Mouse (Mus musculus): Measurements from ENCODE around the gene Fancd2os. TPM values are rescaled to one million over a fixed set of nuclear protein-coding genes. Genes with fewer than 3 reads are reported as not detected.

Gene Fancd2os
- polyA plus RNA-seq, 1 experiment from 2014 or later, result 0.19 TPM

DNA sequence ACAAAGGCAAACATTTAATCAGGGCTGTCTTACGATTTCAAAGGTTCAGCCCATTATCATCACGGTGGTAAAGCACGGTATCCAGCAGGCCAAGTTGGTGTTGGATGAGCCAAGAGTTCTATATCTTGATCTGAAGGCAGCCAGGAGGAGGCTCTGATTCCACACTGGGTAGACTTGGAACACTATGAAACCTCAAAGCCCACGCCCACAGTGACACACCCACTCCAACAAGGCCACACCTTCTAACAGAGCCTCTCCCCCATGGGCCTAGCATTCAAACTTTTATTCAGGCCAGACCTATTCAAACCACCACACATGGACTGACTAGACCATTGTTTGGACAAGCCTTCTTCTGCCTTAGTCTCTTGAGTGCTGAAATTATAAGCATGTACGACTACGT is 2.3 kb upstream of the Fancd2os start:
- H3K4me1 ChIP-seq (ENCODE audit: control insufficient read depth, insufficient read depth, low read length), result no peaks in the 10 kb centered on the region
- no peak overlapping the region for H3K27ac ChIP-seq (replicated peaks; ENCODE audit: low read depth, low read length)
- H3K9ac ChIP-seq (ENCODE audit: low read length), result no peak overlapping the region
- H3K27me3 ChIP-seq (ENCODE audit: control insufficient read depth, insufficient read depth, low read length), result no peaks in the 10 kb centered on the region
- no peaks in the 10 kb centered on the region for H3K9me3 ChIP-seq (ENCODE audit: control insufficient read depth, low read length)
- no peak overlapping the region for H3K4me3 ChIP-seq (ENCODE audit: low read depth, low read length)
- ATAC-seq (ENCODE audit: insufficient number of reproducible peaks, low FRiP score, low TSS enrichment, low read depth) (no peak), DNase-seq (ENCODE audit: low spot score) (no peak)
- no peaks in the 10 kb centered on the region for H3K36me3 ChIP-seq (ENCODE audit: control insufficient read depth, insufficient read depth, low read length)
- 93% methylated on average over 6 of the region's 6 CpGs for WGBS
- no peak overlapping the region for H3K4me2 ChIP-seq (ENCODE audit: low read depth, severe bottlenecking)

DNA sequence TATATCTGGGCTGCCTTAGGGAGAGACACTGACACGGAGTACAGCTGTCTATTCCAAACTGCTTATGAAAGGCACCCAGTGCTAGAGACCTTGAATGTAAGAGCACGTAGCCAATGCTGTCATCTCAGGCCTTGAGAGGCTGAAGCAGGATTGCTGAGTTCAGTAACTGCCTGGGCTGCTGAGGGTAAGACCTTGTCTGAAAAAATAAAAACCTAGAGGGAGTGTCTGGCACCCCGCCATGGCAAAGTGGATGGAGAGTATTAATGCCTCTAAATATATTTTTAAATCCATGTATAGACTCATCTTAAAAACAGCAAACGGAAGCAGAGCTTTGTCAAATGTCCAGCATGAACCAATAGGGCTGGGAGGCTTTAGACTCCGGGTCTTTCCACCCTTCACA is 682 bp downstream of the Fancd2os start:
- Histone ChIP-seq H3K4me3 (ENCODE audit: low read depth, low read length) (no peak overlapping the region), H3K4me2 (ENCODE audit: low read depth, severe bottlenecking) (no peak overlapping the region), H3K36me3 (ENCODE audit: control insufficient read depth, insufficient read depth, low read length) (no peaks in the 10 kb centered on the region), H3K4me1 (ENCODE audit: control insufficient read depth, insufficient read depth, low read length) (no peaks in the 10 kb centered on the region), H3K27ac (replicated peaks; ENCODE audit: low read depth, low read length) (no peak overlapping the region), H3K27me3 (ENCODE audit: control insufficient read depth, insufficient read depth, low read length) (no peaks in the 10 kb centered on the region), H3K9me3 (ENCODE audit: control insufficient read depth, low read length) (no peaks in the 10 kb centered on the region), H3K9ac (ENCODE audit: low read length) (no peak overlapping the region; the same call in 1 of the 2 replicates)
- DNase-seq (ENCODE audit: low spot score), result no peak
- WGBS, result 84% methylated on average over 5 of the region's 5 CpGs
- no peak for ATAC-seq (ENCODE audit: insufficient number of reproducible peaks, low FRiP score, low TSS enrichment, low read depth)

DNA sequence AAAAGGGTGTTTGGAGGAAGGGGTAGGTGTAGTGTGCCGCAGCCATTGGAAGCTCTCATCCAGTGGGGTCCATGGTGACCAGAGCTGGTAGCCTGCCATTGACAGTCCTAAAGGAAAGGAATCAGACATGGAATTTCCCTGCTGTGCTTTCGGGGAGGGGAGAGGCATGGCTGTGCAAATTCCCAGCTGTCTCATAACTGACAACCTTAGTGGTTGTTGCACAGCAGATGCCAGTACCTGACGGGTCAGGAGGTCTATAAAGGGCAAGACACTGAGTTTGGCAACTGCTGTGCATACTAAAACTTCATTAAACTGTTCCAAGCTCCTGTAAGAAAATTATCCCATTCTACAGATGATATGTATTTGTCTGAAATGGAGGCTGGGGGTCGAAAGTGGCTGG is 2.6 kb downstream of the Fancd2os start:
- Histone ChIP-seq H3K27ac (replicated peaks; ENCODE audit: low read depth, low read length) (no peak overlapping the region), H3K4me3 (ENCODE audit: low read depth, low read length) (no peak overlapping the region), H3K27me3 (ENCODE audit: control insufficient read depth, insufficient read depth, low read length) (no peaks in the 10 kb centered on the region), H3K9me3 (ENCODE audit: control insufficient read depth, low read length) (no peaks in the 10 kb centered on the region), H3K36me3 (ENCODE audit: control insufficient read depth, insufficient read depth, low read length) (no peaks in the 10 kb centered on the region), H3K4me1 (ENCODE audit: control insufficient read depth, insufficient read depth, low read length) (no peaks in the 10 kb centered on the region), H3K9ac (ENCODE audit: low read length) (no peak overlapping the region), H3K4me2 (ENCODE audit: low read depth, severe bottlenecking) (no peak overlapping the region)
- DNase-seq (ENCODE audit: low spot score), result no peak
- 84% methylated on average over 4 of the region's 4 CpGs for WGBS
- no peak for ATAC-seq (ENCODE audit: insufficient number of reproducible peaks, low FRiP score, low TSS enrichment, low read depth)

DNA sequence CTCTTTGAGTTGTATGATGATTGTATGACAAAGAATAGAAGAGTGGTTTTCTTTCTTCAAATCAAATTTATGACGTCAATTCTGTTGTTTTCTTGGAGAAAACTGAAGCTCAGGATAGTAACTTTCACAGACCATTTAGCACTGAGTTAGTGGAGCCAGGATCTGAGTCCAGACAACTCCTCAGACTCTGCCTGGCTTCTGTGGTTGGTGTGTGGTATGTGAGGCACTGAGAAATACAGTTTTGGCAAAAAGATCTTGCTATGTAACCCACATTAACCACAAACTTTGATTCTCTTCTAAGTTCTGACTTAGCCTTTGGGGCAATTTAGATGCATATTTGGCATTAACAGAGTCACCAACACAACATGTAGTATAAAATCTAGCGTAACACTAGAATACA is 7.9 kb downstream of the Fancd2os start:
- Histone ChIP-seq H3K9ac (ENCODE audit: low read length) (no peak overlapping the region), H3K4me1 (ENCODE audit: control insufficient read depth, insufficient read depth, low read length) (no peaks in the 10 kb centered on the region), H3K27ac (replicated peaks; ENCODE audit: low read depth, low read length) (no peak overlapping the region), H3K36me3 (ENCODE audit: control insufficient read depth, insufficient read depth, low read length) (no peaks in the 10 kb centered on the region), H3K9me3 (ENCODE audit: control insufficient read depth, low read length) (no peaks in the 10 kb centered on the region), H3K4me2 (ENCODE audit: low read depth, severe bottlenecking) (no peak overlapping the region), H3K27me3 (ENCODE audit: control insufficient read depth, insufficient read depth, low read length) (no peaks in the 10 kb centered on the region), H3K4me3 (ENCODE audit: low read depth, low read length) (no peak overlapping the region)
- 90% methylated on average over 2 of the region's 2 CpGs for WGBS
- ATAC-seq (ENCODE audit: insufficient number of reproducible peaks, low FRiP score, low TSS enrichment, low read depth) (no peak), DNase-seq (ENCODE audit: low spot score) (no peak)

DNA sequence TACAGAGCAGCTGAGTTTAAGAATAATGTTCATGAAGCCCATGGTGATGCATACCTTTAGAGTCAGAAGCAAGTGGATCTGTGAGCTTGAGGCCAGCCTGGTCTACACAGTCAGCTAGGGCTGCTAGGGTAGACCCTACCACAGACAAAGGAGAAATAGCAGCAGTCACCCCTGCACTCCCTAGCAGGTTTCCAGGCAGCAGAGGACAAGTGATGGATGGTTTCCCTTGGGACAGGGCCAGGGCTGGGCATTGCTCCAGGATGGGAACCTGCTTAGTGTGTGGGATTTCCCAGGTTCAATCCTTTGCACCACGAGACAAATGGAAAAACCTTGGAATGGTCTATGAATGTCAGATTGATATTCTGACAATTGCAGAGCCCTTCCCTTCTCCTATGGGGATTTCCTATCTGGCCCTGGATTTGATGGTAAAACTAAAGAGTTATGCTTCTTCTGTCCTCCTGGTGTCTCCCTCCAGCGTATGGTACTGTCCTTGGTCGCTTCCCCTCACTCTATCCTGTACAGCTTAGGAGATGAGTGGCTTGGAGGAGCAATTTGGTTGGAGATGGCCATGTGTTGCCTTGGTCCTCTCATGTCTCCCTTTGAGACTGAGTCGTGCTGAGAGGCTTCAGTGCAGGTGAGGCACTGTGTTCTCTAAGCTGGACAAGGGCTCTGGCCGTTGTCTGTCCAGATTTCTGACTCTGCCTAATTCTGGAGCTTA is 13.9 kb downstream of the Fancd2os start:
- DNase-seq (ENCODE audit: low spot score) (no peak), ATAC-seq (ENCODE audit: insufficient number of reproducible peaks, low FRiP score, low TSS enrichment, low read depth) (no peak)
- Histone ChIP-seq H3K27ac (replicated peaks; ENCODE audit: low read depth, low read length) (no peak overlapping the region), H3K4me1 (ENCODE audit: control insufficient read depth, insufficient read depth, low read length) (no peaks in the 10 kb centered on the region), H3K9ac (ENCODE audit: low read length) (no peak overlapping the region), H3K4me3 (ENCODE audit: low read depth, low read length) (no peak overlapping the region), H3K9me3 (ENCODE audit: control insufficient read depth, low read length) (no peaks in the 10 kb centered on the region), H3K27me3 (ENCODE audit: control insufficient read depth, insufficient read depth, low read length) (no peaks in the 10 kb centered on the region), H3K36me3 (ENCODE audit: control insufficient read depth, insufficient read depth, low read length) (no peaks in the 10 kb centered on the region; the same call in 1 of the 2 replicates), H3K4me2 (ENCODE audit: low read depth, severe bottlenecking) (no peak overlapping the region)
- 87% methylated on average over 5 of the region's 5 CpGs for WGBS

DNA sequence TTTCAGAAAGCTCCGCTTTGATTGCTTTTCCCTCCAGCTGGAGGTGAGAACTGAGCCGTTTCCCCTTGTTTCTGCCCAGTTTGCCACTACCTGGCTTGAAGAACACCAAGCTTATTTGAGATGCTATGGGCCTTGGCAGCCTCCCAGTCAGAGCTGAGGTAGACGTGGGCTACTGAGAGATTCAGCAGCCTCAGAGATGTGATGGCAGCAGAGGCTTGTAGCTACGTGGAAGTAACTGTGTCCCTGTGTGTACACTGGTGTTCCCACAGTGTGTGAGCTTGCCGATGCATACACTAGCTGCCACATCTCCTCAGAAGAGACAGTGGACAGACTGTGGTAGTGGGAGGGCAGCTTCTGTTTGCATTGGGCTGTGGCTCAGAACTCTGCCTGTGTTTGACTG is 15.4 kb downstream of the Fancd2os start:
- no peak overlapping the region for H3K27ac ChIP-seq (replicated peaks; ENCODE audit: low read depth, low read length)
- no peak overlapping the region for H3K9ac ChIP-seq (ENCODE audit: low read length)
- no peaks in the 10 kb centered on the region; the same call in 1 of the 2 replicates for H3K36me3 ChIP-seq (ENCODE audit: control insufficient read depth, insufficient read depth, low read length)
- ATAC-seq (ENCODE audit: insufficient number of reproducible peaks, low FRiP score, low TSS enrichment, low read depth), result no peak
- no peaks in the 10 kb centered on the region for H3K4me1 ChIP-seq (ENCODE audit: control insufficient read depth, insufficient read depth, low read length)
- no peak overlapping the region for H3K4me2 ChIP-seq (ENCODE audit: low read depth, severe bottlenecking)
- H3K4me3 ChIP-seq (ENCODE audit: low read depth, low read length), result no peak overlapping the region
- no peak for DNase-seq (ENCODE audit: low spot score)
- no peaks in the 10 kb centered on the region for H3K27me3 ChIP-seq (ENCODE audit: control insufficient read depth, insufficient read depth, low read length)
- H3K9me3 ChIP-seq (ENCODE audit: control insufficient read depth, low read length), result no peaks in the 10 kb centered on the region
- 94% methylated on average over 5 of the region's 5 CpGs for WGBS

DNA sequence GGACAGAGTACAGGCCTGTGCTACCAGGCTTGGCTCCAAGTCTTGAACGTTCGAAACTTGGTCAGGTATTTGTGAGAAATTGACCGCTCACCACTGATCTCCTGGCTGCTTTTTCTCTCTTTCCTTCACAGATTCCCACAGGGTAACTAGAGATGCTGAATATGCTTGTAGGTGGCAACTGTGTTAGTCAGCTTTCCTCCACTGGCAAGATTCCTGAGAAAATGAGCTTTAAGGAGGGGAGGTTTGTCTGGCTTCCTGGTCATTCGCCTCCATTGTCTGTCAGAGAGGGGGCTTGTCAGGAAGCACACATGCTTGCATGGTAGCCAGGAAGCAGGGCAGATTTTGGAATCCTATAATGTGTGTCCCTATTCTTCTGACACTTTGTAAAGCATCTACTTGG is 17.5 kb downstream of the Fancd2os start:
- WGBS, result 94% methylated on average over 4 of the region's 4 CpGs

DNA sequence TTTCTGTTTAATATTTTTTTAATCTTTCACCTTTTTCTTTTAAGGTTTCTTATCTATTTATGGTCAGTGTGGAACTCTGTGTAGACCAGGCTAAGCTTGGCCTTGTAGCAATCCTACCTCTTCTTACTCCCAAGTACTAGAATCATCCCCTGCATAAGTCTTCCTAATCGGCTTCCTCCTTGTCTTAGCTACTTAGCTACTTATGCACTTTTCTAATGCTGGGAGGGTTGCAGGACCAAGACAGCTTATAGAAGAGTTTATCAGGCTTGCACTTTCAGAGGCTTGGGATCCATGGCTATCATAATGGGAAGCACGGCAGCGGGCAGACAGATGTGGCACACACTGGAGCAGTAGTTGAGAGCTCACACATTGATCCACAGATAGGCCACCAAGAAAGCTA is 21.2 kb downstream of the Fancd2os start:
- Histone ChIP-seq H3K4me2 (ENCODE audit: low read depth, severe bottlenecking) (no peak overlapping the region), H3K9ac (ENCODE audit: low read length) (no peak overlapping the region), H3K4me3 (ENCODE audit: low read depth, low read length) (no peak overlapping the region), H3K27me3 (ENCODE audit: control insufficient read depth, insufficient read depth, low read length) (no peaks in the 10 kb centered on the region), H3K9me3 (ENCODE audit: control insufficient read depth, low read length) (no peaks in the 10 kb centered on the region), H3K4me1 (ENCODE audit: control insufficient read depth, insufficient read depth, low read length) (no peaks in the 10 kb centered on the region), H3K36me3 (ENCODE audit: control insufficient read depth, insufficient read depth, low read length) (peaks cover 7% of the 10 kb centered on the region), H3K27ac (replicated peaks; ENCODE audit: low read depth, low read length) (no peak overlapping the region)
- DNase-seq (ENCODE audit: low spot score) (no peak), ATAC-seq (ENCODE audit: insufficient number of reproducible peaks, low FRiP score, low TSS enrichment, low read depth) (no peak)
- WGBS, result 95% methylated on average over 3 of the region's 3 CpGs

More for the DNA sequence above, 17.5 kb downstream of the Fancd2os start:
- Histone ChIP-seq H3K9me3 (ENCODE audit: control insufficient read depth, low read length) (no peaks in the 10 kb centered on the region), H3K4me2 (ENCODE audit: low read depth, severe bottlenecking) (no peak overlapping the region), H3K36me3 (ENCODE audit: control insufficient read depth, insufficient read depth, low read length) (no peaks in the 10 kb centered on the region; the same call in 1 of the 2 replicates), H3K27me3 (ENCODE audit: control insufficient read depth, insufficient read depth, low read length) (no peaks in the 10 kb centered on the region), H3K4me3 (ENCODE audit: low read depth, low read length) (no peak overlapping the region), H3K4me1 (ENCODE audit: control insufficient read depth, insufficient read depth, low read length) (no peaks in the 10 kb centered on the region), H3K27ac (replicated peaks; ENCODE audit: low read depth, low read length) (no peak overlapping the region), H3K9ac (ENCODE audit: low read length) (no peak overlapping the region)
- no peak for DNase-seq (ENCODE audit: low spot score)
- no peak for ATAC-seq (ENCODE audit: insufficient number of reproducible peaks, low FRiP score, low TSS enrichment, low read depth)

DNA sequence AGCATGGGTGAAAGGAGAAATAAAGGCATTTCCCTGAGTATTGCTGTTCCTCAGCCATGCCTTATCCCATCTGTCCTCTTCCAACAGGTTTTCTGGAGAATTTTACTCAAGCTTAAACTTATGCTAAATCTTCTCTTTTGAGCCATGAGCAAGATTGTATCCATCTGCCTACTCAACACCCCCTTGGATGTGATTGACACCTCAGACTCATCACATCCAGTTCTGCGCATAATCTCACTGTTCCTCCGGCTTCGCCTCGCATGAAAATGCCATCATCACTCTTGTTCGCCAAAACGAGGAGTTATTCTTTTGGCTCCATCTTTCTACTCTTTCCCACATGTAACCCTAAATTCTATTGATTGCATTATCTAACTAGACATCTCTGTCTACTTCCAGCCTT is 24.5 kb downstream of the Fancd2os start:
- Histone ChIP-seq H3K9me3 (ENCODE audit: control insufficient read depth, low read length) (no peaks in the 10 kb centered on the region), H3K27ac (replicated peaks; ENCODE audit: low read depth, low read length) (no peak overlapping the region), H3K36me3 (ENCODE audit: control insufficient read depth, insufficient read depth, low read length) (peaks cover 7% of the 10 kb centered on the region), H3K27me3 (ENCODE audit: control insufficient read depth, insufficient read depth, low read length) (no peaks in the 10 kb centered on the region), H3K4me3 (ENCODE audit: low read depth, low read length) (no peak overlapping the region), H3K4me1 (ENCODE audit: control insufficient read depth, insufficient read depth, low read length) (no peaks in the 10 kb centered on the region), H3K9ac (ENCODE audit: low read length) (no peak overlapping the region), H3K4me2 (ENCODE audit: low read depth, severe bottlenecking) (no peak overlapping the region)
- DNase-seq (ENCODE audit: low spot score) (no peak), ATAC-seq (ENCODE audit: insufficient number of reproducible peaks, low FRiP score, low TSS enrichment, low read depth) (no peak)
- WGBS, result 97% methylated on average over 6 of the region's 6 CpGs

Data from limb, embryonic 11.5 days (tissue).